ENCODE assay signal across 9 mouse cellular contexts in the genomic region with DNA sequence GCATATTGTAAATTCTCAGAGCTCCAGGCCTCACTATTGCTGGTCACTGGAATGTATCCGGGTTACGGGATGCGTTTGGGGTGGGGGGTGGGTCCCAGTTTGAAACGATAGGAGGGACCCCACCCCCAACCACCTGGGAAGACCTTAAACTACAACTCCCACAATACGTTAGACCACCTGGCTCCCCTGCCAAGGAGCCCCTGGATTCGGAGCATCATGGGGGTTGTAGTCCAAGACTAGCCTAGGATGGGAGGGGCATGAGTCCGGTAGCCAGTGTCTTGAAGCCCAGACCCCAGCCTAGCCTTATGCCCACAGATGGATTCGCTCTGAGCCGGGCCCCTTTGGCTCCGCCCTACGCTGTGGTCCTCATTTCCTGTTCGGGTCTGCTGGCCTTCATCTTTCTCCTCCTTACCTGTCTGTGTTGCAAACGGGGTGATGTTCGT. TPM values are rescaled to one million over a fixed set of nuclear protein-coding genes. Genes with fewer than 3 reads are reported as not detected.
DNase-seq lines count a peak whose midpoint lies in the region; ATAC-seq and TF ChIP-seq lines count a peak whose summit lies in the region.
"Had no signal": no experiment of that assay in that cellular context is flagged by ENCODE, and none has a peak within 500 bp of the region (broad histone marks: within the 10 kb centered on the region; RNA-seq: fewer than 3 reads in every experiment).

No protein-coding gene starts in this region.

- no peaks in the 10 kb centered on the region for H3K9me3 ChIP-seq in lung, embryonic 14.5 days (ENCODE audit: low read depth, low read length)
- H3K9me3 ChIP-seq in forebrain, embryonic 16.5 days (ENCODE audit: control insufficient read depth, low read length) = peaks cover 3% of the 10 kb centered on the region; the same call in 1 of the 2 replicates
- no peaks in the 10 kb centered on the region for H3K9me3 ChIP-seq in liver, embryonic 13.5 days (replicated peaks)

- H3K4me2 ChIP-seq in lung, embryonic 14.5 days = peak overlapping the region; percentile 92
- peak overlapping the region; percentile 93 for H3K4me2 ChIP-seq in forebrain, embryonic 16.5 days (ENCODE audit: low read length)
- peak overlapping the region; percentile 46 for H3K4me2 ChIP-seq in liver, embryonic 13.5 days

- peak; percentile 50; the same call in 1 of the 2 replicates for ATAC-seq in lung, embryonic 14.5 days (ENCODE audit: insufficient read depth)
- ATAC-seq in forebrain, embryonic 16.5 days = peak; percentile 39
- no peak for ATAC-seq in liver, embryonic 13.5 days (ENCODE audit: low read depth)

- 0 out of 2 replicates have a peak, but pooled peaks cover 7% of the 10 kb centered on the region for H3K27me3 ChIP-seq in lung, embryonic 14.5 days (ENCODE audit: insufficient read depth, low read length)
- H3K27me3 ChIP-seq in forebrain, embryonic 16.5 days (replicated peaks; ENCODE audit: control insufficient read depth, insufficient read depth, low read length) = no peaks in the 10 kb centered on the region
- peaks cover 84% of the 10 kb centered on the region for H3K27me3 ChIP-seq in liver, embryonic 13.5 days

- peaks cover 11% of the 10 kb centered on the region; the same call in 1 of the 2 replicates for H3K4me1 ChIP-seq in lung, embryonic 14.5 days (ENCODE audit: insufficient read depth)
- peaks cover 21% of the 10 kb centered on the region for H3K4me1 ChIP-seq in forebrain, embryonic 16.5 days (replicated peaks; ENCODE audit: control insufficient read depth, insufficient read depth, low read length)
- peaks cover 19% of the 10 kb centered on the region for H3K4me1 ChIP-seq in liver, embryonic 13.5 days (replicated peaks)

- H3K36me3 ChIP-seq in lung, embryonic 14.5 days (ENCODE audit: insufficient read depth) = peaks cover 13% of the 10 kb centered on the region; the same call in 1 of the 2 replicates
- peaks cover 26% of the 10 kb centered on the region for H3K36me3 ChIP-seq in forebrain, embryonic 16.5 days (ENCODE audit: control insufficient read depth, insufficient read depth)
- H3K36me3 ChIP-seq in liver, embryonic 13.5 days = no peaks in the 10 kb centered on the region

- no peak for TF ChIP-seq CTCF in lung, embryonic 14.5 days (IDR thresholded peaks at IDR 0.05; ENCODE audit: low read depth)

- WGBS in lung, embryonic 14.5 days = under 1% methylated on average over 14 of the region's 14 CpGs
- WGBS in forebrain, embryonic 16.5 days = under 1% methylated on average over 14 of the region's 14 CpGs
- WGBS in liver, embryonic 13.5 days (ENCODE audit: insufficient replicate concordance) = 3% methylated on average over 14 of the region's 14 CpGs

- H3K9ac ChIP-seq in lung, embryonic 14.5 days = peak overlapping the region; percentile 54; the same call in 1 of the 2 replicates
- H3K9ac ChIP-seq in forebrain, embryonic 16.5 days (replicated peaks; ENCODE audit: low read depth, low read length) = peak overlapping the region; percentile 92
- no peak overlapping the region for H3K9ac ChIP-seq in liver, embryonic 13.5 days

- H3K4me3 ChIP-seq in lung, embryonic 14.5 days (ENCODE audit: low read depth, low read length) = peak overlapping the region; percentile 58
- peak overlapping the region; percentile 95 for H3K4me3 ChIP-seq in forebrain, embryonic 16.5 days (replicated peaks; ENCODE audit: low read length)
- H3K4me3 ChIP-seq in liver, embryonic 13.5 days (replicated peaks) = peak overlapping the region; percentile 43
- H3K4me3 ChIP-seq: megakaryocyte, embryonic 14.5 days had no signal

- DNase-seq in lung, embryonic 14.5 days = peak; percentile 80
- DNase-seq in lung, postnatal 36 days = no peak
- DNase-seq in cerebellum, adult 8-10 months = peak; percentile 69
- DNase-seq in liver, embryonic 13.5 days = no peak
- peak; percentile 79 for DNase-seq in yolk sac, embryonic 10.5 days (ENCODE audit: low spot score)
- DNase-seq in T-cell, adult 2 months (ENCODE audit: low spot score) = no peak
- DNase-seq in spleen, adult 18-20 months = no peak

- no peak overlapping the region for H3K27ac ChIP-seq in lung, embryonic 14.5 days (ENCODE audit: low read depth)
- H3K27ac ChIP-seq in forebrain, embryonic 16.5 days (ENCODE audit: low read length) = peak overlapping the region; percentile 90
- no peak overlapping the region for H3K27ac ChIP-seq in liver, embryonic 13.5 days

RNA-seq across cellular contexts. Expression of gene Sult2b1, which starts 1.7 kb away (rescaled TPM):
- polyA plus RNA-seq in lung, embryonic 14.5 days (2014; fragmentation: Nextera tagmentation; extraction: Ambion mirVana) = 5.0 and 5.9 TPM in 2 replicates
- 5.5 and 7.1 TPM in 2 replicates for polyA plus RNA-seq in forebrain, embryonic 16.5 days (2015; fragmentation: Nextera tagmentation; extraction: Ambion mirVana)
- 0.45 and 0.68 TPM in 2 replicates for polyA plus RNA-seq in liver, embryonic 13.5 days (2015; fragmentation: Nextera tagmentation; extraction: Ambion mirVana)

RNA-seq across cellular contexts. Expression of gene Lmtk3, which starts 2.6 kb away (rescaled TPM):
- polyA plus RNA-seq in lung, embryonic 14.5 days (2014; fragmentation: Nextera tagmentation; extraction: Ambion mirVana) = 0.76 and 1.9 TPM in 2 replicates
- 18.9 and 26.4 TPM in 2 replicates for polyA plus RNA-seq in forebrain, embryonic 16.5 days (2015; fragmentation: Nextera tagmentation; extraction: Ambion mirVana)
- not detected in 2 replicates for polyA plus RNA-seq in liver, embryonic 13.5 days (2015; fragmentation: Nextera tagmentation; extraction: Ambion mirVana)

RNA-seq across cellular contexts. Expression of gene Cyth2, which starts 28.2 kb away (rescaled TPM):
- 109 and 110 TPM in 2 replicates for polyA plus RNA-seq in lung, embryonic 14.5 days (2014; fragmentation: Nextera tagmentation; extraction: Ambion mirVana)
- 327 and 379 TPM in 2 replicates for polyA plus RNA-seq in forebrain, embryonic 16.5 days (2015; fragmentation: Nextera tagmentation; extraction: Ambion mirVana)
- 36.1 and 36.6 TPM in 2 replicates for polyA plus RNA-seq in liver, embryonic 13.5 days (2015; fragmentation: Nextera tagmentation; extraction: Ambion mirVana)

RNA-seq across cellular contexts. Expression of gene Kcnj14, which starts 38.4 kb away (rescaled TPM):
- polyA plus RNA-seq in lung, embryonic 14.5 days (2014; fragmentation: Nextera tagmentation; extraction: Ambion mirVana) = 0.67 and 1.1 TPM in 2 replicates
- polyA plus RNA-seq in forebrain, embryonic 16.5 days (2015; fragmentation: Nextera tagmentation; extraction: Ambion mirVana) = 0.85 and 1.1 TPM in 2 replicates
- polyA plus RNA-seq in liver, embryonic 13.5 days (2015; fragmentation: Nextera tagmentation; extraction: Ambion mirVana) = 0.12 and 0.23 TPM in 2 replicates

RNA-seq across cellular contexts. Expression of gene Grwd1, which starts 44.6 kb away (rescaled TPM):
- polyA plus RNA-seq in lung, embryonic 14.5 days (2014; fragmentation: Nextera tagmentation; extraction: Ambion mirVana) = 85.4 and 95.3 TPM in 2 replicates
- 45.3 and 46.1 TPM in 2 replicates for polyA plus RNA-seq in forebrain, embryonic 16.5 days (2015; fragmentation: Nextera tagmentation; extraction: Ambion mirVana)
- 48.4 and 49.2 TPM in 2 replicates for polyA plus RNA-seq in liver, embryonic 13.5 days (2015; fragmentation: Nextera tagmentation; extraction: Ambion mirVana)

Comparison
In these comparisons a context has a peak if more than half of its experiments do, and no peak if none do; other contexts are left out.
1. DNase-seq: peak in lung, embryonic 14.5 days (single experiment), cerebellum, adult 8-10 months (single experiment) and yolk sac, embryonic 10.5 days (single experiment); none in lung, postnatal 36 days (single experiment), liver, embryonic 13.5 days (single experiment), T-cell, adult 2 months (single experiment) and spleen, adult 18-20 months (0 of 2).
2. H3K4me3 ChIP-seq: peak in every context shown above with its lines; median percentile 95 in forebrain, embryonic 16.5 days; 58 in lung, embryonic 14.5 days; 43 in liver, embryonic 13.5 days.
3. Peak in every context shown above with its lines, with median percentiles within 50 percentile points of each other: H3K4me2 ChIP-seq.